Mouse (Mus musculus) inflammation-experienced regulatory T-cells, adult 16 weeks (primary cell): ENCODE results near the gene Themis3. TPM values are rescaled to one million over a fixed set of nuclear protein-coding genes. Genes with fewer than 3 reads are reported as not detected.

ENCODE experiments used
- polyA plus RNA-seq: library from polyadenylated mRNA; unstranded; fragments of 100-300 nt; shearing (Covaris generic); gene quantifications from one replicate; pipeline ENCODE4 v1.2.1, GENCODE M21; 2017

The Themis3 gene
- polyA plus RNA-seq, result not detected

DNA sequence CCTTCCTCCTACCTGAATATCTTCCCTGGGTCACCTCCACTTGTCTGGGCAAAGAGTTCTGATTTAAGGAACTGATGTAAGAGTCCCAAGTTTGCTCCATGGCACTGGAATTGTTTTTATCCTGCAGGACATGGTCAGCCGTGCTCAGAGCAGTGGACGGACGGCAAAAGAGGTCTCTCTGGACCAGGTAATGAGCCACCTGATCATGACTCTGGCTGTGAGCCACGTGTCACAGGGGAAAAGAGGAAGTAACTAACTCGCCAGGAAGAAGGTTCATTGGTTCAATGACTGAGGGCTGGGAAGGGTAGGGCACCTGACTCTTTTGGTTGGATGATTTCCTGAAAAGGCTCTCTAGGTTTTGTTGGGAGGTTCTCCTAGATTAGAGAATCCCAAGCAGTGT lies at the start of gene Themis3:
TSS of gene Themis3 (minus strand) at position 187 of the 400 bp plus-strand sequence.

DNA sequence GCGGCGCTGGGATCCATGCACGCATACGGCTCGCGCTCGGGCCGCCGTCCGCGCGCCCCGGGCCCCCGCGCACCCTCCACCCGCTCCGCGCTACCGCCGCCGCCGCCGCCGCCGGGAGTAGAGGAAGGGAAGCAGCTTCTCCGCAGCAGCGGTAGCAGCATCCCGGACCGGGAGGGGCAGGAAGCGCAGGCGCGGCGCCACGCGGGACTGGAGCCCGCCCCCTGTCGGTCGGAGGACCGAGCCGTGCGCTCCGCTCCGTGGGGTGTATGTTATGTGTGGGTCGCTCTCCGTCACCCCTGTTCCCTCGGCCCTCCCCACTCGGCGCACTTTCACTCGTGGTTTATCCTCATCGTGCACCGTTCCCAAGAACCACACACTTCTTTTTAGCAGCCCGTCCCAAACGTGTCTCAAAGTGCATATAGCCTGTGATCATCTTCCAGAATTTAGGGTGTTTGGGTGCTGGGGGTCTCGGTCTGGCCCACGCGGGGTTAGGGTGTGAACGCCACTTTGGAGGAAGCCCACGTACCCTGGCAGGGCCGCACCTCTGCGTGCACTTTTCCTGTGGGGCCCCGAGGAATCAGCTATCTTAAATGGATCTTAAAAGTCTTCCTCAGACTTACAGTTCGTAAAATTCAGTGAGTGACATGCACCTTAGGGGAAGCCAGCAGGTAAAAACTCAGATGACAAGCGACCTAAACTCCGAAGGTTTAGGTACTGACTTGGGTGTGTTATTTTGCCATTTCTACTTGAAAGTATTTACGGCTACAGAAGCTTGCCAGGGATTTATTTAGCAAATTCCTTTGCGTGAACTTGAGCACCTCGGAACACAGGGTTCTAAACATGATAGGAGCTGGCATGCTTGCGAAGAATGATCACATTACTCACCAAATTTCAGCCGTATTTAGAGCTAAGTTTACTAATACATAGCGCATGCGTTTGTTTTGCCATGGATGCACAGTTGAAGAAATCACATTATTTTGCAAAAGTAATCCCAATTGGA lies 74.6 kb downstream of the Themis3 start, which contains the start of gene Rab12:
TSS of gene Rab12 (minus strand) at position 176 of the 1,000 bp plus-strand sequence.

Other genes with a start within 250 kb of the Themis3 start
- gene Mtcl1, start 144.9 kb downstream of the Themis3 start, polyA plus RNA-seq, result not detected
- gene Rab12, start 74.9 kb downstream of the Themis3 start, polyA plus RNA-seq, result 6.7 TPM